Mouse (Mus musculus) right cerebral cortex, postnatal 10 days (tissue): ENCODE measurements around the gene Fam120b.

Source experiments
- DNase-seq, 2 experiments: peaks; one replicate each; pipeline ENCODE4 v3.0.0; 2021; ENCODE audit warnings: low spot score in 2 of 2

Gene Fam120b

DNA sequence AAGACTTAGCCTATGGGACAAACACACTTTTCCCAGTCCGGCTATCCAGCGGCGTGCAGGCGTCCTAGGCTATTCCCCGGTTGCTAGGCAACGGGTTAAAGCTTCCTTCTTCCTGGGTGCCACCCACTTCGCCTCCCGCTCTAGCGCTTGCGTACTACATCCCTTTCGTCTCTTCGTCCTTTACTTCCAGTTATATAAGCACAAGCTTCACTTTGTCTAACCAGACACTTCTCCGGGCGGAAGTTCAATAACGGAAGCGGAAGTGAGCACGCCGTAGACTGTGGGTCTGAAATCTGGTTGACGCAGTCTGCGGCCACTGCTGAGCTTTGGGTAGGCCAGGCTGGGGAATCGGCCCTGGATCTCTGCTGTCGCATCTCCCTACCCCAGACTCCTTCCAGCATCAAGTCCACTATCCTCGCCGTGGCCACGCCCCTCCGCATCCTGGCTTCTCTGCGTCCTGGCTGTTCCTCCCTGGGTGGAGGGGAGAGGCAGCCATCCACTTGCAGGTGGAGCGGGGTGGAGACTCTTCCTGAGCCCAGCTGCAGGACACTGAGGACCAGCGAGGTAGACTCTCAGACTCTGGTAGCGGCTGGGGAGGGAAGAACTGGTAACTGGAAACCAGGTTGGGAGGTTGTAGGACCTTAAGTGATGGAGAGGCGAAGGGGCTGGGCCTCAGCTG is at the start of gene Fam120b:
TSS of gene Fam120b (plus strand) at position 206 of the 679 bp plus-strand sequence.
- peak; percentile 93 to 96 for DNase-seq

DNA sequence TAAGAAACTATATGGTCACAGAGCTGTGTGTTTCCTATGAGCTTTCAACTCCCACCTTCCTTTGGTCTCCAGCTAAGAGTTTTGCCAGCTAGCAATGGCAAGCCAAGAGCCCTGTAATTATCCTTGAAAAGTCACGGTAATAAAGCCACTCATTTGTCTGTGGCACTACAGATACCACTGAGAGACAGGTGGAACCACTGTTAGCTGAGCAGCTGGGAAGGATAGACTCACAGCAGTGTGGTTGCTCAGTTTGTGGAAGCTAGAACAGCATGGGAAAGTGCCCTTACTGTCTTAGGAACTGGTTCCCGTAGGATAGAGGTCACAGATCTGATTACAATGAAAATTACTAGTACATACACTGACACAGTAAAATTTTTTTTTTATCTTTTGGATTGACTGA is 45.9 kb upstream of the Fam120b start:
- DNase-seq, result no peak

DNA sequence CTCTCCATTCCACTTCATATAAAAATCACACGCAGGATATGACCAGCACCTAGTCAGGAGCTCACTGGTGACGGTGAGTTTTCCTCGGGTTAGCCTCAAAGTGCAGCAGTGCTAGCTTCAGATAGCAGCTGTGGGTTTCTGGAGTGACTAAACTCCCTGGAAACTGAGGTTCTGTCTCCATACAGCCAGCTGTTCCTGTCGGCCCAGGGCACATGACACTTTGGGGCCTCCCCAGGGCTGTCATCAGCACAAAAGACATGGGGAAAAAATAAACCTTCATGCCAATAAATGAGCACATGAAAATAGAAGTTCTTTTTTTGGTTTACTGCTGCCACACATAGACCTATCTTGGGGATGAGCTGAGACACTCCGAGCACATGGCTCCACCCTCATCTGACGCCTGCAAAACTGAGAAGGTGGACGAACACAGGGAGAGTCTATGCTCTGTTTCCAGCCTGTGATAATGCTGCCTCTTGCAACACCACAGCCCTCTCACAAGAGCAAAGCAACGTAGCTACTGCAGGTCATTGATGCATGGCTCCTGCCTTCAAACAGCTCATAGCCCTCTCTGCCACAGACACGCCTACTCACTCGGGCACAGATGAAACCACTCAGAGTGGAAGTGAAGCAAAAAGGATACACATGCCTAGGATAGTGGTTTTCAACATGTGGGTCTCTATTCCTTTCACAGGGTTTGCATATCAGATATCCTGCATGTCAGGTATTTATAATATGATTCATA is 43.0 kb upstream of the Fam120b start:
- DNase-seq, result no peak

DNA sequence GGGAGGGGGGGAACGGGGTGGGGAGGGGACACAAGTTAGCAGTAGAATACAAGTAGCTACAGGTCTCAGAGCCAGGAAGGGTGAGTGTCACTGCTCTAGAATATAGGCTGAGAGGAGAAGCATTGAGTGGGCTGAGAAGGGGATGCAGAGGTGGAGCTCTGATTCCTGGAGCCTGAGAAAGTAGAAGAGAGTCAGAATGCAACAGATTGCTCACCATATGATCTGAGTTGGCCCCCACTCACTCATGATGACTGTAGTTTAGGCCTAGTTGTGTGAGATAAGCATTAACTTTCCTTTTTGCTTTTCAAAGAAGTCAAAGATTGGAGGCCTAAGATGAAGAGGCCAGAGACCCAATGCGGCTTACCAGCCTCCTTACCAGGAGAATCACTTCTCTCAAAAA is 42.0 kb upstream of the Fam120b start:
- DNase-seq, result no peak

DNA sequence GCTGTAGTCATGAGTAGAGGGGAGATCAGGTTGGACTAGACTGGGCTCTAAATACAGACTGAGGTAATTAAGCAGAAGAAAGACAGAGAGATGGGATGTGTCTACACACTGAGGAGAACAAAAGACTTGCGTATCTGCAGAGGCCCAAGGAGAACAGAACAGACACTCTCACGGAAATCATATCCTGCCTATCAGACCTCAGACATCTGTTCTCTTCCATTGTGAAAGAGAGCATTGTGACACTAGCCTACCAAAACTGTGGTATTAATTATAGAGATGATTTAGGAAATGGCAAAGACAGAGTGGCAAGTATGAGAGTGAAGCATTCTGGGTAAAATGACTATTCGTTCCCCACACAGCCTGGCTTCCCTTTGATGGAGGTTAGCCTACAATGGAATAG is 40.9 kb upstream of the Fam120b start:
- DNase-seq, result no peak

DNA sequence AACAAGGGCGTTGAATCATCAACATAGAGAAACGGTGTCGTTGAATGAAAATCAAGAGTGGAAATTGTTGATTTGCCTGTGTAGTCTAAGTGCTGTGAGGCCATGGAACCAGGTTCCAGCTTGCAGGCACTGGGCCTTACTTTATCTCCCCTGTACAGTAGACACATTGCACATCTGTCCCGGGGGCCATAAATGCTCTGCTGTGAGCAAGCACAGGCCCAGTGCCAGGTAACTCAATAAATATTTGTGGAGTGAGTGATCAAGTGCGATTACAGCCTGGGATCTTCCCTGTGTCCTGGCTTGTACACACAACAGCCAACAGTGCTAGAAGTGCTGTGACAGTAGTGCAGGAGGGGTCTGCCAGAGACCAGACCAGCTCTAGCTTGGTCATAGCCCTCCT is 39.5 kb upstream of the Fam120b start:
- no peak for DNase-seq

DNA sequence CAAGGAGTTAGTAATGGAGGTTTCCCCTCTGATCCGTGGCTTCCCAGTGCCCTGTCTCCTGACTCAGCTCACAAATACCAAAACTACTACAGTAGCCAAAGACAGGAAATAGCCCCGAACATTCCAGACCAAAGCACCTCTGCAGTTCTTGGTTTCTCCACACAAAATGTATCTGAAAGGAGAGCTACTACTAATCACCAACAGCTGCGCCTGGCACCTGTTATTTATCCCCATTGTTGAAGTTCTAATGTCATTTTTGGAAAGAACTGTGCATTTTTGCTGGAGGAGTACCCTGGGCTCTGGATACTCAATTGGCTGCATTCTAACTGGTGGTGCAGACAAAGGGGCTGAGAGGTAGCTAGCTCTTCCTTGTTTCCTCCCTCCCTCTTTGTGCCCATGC is 38.9 kb upstream of the Fam120b start:
- no peak for DNase-seq

DNA sequence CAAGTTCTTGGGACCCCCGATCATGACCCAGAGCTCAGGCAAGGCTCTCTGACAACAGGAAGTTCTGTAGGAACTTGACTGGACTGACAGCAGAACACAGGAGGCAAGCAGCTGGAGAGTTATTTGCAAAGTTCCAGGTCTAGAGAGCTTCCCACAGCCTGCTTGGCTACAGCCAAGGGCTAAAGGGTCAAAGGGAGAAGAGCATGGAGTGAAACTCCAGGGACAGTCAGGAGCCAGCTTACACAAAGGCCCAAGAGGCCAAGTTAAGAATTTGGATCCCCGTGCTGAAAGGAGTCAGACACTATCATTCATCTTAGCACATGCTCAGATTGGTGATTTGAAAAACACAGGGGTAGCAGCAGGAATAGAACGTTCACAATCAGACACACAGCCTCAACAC is 32.3 kb upstream of the Fam120b start:
- DNase-seq, result no peak

DNA sequence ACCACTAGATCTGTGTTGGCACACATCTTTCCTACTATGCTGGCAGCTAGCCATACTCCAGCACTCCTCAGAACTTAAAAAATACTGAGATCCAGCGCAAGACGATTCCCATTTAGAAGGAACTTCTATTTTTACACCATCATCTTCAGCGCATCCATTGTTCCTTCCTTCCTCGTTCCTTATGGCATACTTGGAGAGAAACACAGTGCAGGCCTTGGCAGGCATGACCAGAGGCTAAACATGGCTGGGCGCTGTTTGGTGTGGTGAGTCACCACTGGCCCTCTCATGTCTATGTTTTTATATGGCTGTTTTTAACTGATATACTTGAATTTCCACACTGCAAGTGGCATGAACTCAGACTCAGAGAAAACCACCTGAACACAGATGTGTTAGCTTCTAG is 30.4 kb upstream of the Fam120b start:
- no peak for DNase-seq

DNA sequence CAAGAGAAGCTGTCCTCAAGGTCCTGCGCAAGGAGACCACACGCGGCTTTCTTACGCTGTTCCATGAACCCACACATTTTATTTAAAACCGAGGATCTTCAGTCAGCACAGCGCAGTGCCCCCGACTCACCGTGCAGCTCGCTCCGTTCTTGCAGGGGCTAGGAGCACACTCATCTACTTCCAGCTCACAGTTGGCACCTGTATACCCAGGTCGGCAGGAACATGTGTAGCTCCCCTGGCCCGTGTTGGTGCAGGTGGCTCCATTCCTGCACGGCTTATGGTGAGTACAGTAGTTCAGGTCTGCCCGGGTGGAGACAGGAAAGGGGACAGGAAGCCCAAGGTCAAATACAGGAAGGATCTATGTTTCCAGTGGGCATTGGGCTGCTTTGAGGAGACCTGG is 25.6 kb upstream of the Fam120b start:
- DNase-seq, result no peak

DNA sequence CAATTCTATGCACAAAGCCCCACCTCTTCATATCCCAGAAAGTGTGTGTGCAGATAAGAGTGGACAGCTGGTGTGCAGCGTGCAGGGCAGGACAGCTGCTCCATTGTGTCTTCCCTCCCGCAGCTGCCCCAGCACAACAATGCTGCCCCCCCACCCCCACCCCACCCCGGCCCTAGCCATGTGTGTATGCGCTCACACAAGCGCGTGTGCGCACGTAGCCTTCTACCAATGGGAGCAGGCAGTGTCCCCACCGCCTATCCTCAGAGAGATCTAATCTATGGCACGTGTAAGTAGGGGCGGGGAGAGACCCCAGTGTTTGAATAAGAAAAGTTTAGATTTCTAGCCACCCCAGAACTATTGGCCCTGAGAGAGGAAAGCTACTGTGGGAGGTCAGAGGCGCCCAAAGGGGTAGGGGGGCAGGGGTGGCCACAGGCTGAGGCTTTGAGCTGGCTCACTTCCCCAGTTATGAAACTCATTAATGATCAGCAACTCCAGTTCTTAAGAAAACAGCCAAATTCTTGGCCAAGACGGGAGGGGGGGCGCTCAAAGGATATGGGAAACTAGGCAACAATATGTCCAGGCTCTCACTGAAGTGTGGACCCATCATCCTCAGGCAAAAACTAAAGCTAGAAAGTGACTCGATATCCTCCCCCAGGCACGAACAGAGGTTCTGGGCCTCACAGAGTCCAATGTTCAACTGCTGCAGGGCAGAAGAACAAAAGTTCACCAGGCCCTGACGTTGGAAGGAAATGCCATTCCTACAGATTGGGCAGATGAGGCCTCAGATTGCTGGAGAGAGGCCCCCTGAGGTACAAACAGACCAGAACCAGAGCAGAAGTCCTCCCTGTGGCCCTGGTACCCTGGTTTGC is 23.8 kb upstream of the Fam120b start:
- DNase-seq, result peak in 1 of 2 experiments; percentile 24

DNA sequence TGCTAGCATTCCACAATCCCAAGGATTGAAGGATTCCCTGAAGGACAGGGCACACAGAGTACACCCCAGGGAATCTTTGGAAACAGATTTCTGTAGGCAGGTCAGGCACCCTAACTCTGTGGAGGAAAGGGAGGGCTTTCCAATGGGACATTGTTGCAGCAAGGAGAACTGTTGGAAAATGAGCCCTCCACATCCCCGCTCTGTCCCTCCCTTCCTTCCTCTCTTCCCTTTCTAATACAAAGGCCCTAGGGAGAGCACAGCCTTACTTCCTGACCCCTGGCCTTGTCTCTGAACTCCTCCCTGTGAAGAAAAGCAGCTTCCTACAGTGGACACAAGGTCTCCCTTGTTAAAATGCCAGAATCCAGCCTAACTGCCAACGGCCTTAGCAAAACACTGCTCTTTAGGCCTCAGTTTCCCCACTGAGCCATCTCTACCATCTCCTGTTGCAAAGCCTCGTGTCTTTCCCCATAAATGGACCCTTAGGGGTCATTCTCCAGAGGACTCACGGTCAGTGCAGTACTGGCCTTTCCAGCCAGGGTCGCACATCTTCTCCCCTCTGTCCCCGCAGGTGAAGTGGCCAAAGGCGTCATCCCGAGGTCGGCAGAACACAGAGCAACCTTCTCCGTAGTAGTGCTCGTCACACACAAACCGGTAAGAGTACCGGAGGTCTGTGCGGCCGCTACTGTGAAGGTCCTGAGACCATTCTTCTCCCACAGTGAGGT is 22.9 kb upstream of the Fam120b start:
- no peak for DNase-seq

DNA sequence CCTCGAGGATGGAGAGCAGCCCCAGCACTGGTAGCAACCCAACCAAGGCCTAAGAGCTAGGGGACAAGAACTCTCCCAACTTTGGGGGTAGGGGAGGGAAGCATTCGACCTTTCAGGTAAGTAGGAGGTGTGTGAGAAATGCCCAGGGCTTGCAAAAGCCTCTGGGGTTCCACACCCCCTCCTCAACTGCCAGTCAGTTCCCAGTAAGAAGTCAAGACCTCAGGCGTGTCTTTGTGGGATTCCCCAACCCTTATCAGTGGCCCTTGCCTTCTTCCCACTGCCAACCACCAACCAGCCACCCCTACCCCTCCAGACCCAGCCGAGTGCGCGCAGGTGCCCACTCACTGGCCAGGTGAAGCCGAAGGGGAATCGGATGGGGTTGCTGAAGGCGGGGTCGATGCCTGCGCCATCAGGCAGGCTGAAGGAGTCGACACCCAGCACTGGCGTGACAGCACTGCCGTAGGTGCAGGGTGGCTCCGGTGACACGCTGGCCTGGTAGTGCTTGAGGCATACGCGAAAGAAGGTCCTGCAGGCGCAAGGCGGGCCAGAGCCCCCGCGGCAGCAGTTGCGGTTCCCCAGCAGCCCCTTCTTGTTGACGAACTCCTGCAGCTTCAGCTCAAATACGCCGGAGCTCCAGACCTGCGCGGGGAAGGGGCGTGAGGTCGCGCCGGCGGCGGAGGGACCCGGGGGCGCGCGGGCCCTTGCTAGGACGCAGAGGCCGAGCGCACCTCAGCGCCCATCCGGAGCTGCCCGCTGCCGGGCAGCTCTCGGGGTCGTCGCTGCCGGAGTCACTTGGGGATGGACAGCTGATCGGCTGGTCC is 21.5 kb upstream of the Fam120b start:
- DNase-seq, result no peak

DNA sequence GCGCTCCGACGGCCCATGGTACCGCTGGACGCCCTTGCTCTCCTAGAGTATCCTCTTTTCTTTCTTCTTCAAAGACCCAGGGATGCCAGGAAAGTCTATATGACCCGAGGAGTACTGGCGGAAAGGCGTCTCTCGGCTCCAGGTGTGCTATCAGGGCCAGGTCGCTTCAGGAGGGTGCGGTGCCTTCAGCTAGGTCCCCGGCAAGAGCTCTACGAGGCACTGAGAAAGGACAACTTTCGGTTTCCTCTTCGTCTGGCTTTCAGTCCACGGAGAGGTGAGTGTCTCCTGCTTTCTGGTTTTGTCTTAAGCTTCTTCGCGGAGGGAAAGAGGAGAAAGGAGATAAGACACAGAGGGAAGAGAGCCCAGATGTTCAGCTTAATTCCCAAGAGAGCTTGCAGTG is 20.8 kb upstream of the Fam120b start:
- DNase-seq, result no peak

DNA sequence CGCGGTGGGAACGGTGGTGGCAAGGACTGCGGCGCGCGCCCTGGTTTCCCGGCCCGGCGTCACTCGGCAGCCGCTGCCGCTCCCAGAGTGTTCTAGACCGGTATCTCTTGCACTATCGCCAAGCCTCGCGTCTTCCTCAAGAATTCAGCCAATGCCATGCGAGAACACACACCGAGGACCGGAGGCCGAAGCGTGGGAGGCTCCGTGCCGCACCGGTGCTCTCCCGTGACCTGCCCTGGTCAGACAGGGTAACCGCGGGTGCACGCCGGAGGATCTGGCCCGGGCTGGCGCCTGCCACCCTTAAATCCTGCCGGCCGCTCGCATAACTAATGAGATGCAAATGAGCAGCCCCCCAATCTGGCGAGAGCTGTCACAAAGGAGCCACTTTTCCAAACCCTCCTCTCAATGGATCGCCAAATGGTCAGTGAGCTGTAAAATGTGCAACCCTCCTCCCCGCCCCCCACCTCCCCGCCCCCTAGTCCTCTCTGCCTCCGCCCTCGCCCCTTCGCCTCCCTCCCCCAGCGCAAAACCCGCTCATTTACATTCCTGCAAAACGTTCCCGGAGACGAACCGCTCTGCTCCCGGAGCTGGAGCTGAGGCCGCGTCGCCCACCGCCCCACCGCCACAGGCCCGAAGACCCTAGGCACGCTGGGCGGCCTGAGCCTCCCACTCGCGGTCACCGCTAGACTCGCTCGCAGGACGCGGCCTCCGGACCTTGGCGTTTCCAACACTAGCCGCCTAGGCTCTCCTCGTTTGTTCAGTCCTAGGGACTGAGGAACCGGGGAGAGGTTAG is 20.1 kb upstream of the Fam120b start:
- DNase-seq, result peak; percentile 83 to 87

DNA sequence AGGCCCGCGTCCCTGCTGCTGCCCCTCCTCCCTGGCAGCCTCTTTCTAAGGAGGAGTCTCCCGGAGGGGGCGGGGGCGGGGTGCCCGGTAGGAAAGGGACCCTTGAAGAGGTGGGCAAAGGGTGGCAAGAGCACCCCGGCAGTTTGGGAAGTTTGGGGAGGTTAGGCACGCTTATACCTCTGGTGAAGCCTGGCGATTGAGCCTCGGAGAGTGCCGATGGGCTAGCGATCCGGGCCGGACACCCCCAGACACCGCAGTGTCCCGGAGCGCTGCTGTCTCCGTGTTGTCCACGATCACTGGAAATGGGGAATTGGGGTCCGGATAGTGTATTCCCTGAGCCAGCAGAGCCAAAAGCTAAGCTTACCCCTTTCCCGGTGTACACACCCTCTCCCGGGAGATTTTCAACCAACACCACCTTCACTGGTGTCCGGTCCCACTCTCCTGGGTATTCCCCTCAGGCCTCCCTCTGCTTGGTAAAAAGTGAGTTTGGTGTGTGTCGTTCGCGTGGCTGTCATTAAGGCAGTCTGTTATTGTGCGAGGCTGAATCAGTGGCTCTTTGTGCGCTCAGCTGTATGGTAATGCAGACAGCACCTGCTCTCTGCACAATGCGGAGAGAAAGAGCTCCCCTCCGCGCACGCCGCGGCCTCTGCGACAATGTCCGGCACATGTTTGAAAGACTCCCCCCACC is 19.4 kb upstream of the Fam120b start, which contains the start of gene Dll1:
TSS of gene Dll1 (minus strand) at position 379 of the 688 bp plus-strand sequence.
- DNase-seq, result peak; percentile 59 to 66

DNA sequence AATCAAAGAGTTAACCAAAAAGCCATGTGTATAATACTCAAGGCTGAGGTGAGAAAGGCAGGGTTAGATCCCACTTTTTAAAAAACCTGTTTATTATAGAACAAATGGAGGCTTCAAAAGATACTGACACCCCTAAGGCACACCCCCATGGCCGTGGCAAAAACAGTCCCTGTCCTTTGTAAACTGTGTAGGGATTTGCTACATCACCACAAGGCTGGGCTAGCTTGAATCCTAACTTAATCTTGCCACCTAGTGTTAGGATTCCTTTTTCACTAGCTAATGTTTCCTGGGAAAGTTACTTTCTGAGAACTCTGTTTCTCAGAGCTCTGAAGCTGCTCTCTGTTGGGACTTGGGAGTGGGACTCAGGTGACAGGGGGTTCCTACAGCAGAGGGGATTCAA is 18.1 kb upstream of the Fam120b start:
- peak; percentile 49 to 57 for DNase-seq

DNA sequence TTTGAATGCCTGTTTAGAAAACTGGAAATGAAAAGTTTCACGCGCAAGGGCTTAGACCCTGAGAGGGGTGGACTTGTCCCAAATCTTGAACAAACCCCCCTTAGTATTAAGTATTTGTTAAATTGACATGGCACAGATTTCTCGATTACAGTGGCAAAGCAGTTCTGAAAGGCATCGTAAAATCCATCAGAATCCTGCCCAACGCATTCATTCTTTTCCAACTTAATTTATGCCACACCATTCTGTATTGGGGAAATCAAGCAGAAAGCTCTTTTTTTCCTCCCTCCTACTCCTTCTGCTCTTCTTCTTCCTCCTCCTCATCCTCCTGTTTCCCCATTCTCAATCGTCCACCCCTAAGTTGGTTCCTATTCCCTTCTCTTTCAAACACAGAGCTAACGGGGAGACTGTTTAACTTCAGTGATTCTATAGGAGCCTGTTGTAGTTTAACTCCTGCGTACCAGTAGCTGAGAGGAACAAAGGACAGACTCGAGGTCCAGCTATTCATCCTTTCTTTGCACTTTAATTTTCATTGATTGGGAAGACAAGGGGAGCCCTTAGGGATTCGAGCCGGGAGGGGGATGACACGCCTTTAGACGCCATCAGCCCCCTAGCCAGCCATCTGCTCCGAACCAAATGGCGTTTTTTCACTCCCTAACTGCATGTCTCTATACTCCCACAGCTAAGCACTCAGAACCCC is 17.4 kb upstream of the Fam120b start:
- no peak for DNase-seq
